14 mouse cellular contexts compared by ENCODE assay signal in the genomic region with DNA sequence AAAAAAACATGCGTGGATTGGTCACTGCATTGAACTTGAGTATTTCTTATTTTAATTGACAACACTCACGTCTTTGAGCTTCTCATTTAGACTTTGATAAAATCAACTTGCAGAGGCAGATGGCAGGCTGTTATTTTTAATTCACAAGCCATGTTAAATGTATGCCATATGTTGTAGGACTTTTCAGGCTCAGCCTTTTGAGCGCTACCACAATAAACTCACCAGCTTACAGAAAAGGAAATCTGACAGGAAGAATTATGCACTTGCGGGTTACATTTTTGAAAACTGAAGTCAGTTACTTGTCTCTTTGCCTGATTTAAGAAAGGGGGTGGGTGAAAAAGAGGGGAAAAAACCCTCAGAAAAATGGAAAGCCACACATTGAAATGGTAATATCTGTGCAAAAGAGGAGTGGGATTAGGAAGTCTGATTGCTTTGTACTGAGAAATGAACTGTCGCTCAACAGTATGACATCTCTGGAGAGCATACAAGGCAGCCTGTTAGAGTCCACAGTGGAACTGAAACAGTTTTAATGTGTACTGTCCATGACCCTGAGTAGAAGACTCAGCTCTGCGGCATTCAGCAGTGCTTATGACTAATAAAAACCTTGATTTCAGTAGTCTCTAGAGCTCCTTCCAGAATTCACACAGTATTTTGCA.
A peak's percentile ranks its signal among the peaks of the same experiment; 100 is the strongest.
DNase-seq lines count a peak whose midpoint lies in the region; ATAC-seq and TF ChIP-seq lines count a peak whose summit lies in the region.
"Had no signal": no experiment of that assay in that cellular context is flagged by ENCODE, and none has a peak within 500 bp of the region (broad histone marks: within the 10 kb centered on the region; RNA-seq: fewer than 3 reads in every experiment).

No protein-coding gene starts in this region.

- no peaks in the 10 kb centered on the region for H3K9me3 ChIP-seq in hindbrain, embryonic 14.5 days (ENCODE audit: control insufficient read depth, low read length)
- no peaks in the 10 kb centered on the region for H3K9me3 ChIP-seq in hindbrain, postnatal 0 days (ENCODE audit: low read length)
- no peaks in the 10 kb centered on the region for H3K9me3 ChIP-seq in heart, embryonic 12.5 days (replicated peaks)
- H3K9me3 ChIP-seq: limb, embryonic 15.5 days had no signal

- no peak overlapping the region for H3K9ac ChIP-seq in hindbrain, embryonic 14.5 days
- H3K9ac ChIP-seq in hindbrain, postnatal 0 days (replicated peaks; ENCODE audit: low read length): no peak overlapping the region
- H3K9ac ChIP-seq in heart, embryonic 12.5 days: no peak overlapping the region
- H3K9ac ChIP-seq: limb, embryonic 15.5 days had no signal

- 68% methylated on average over 6 of the region's 6 CpGs for WGBS in hindbrain, embryonic 14.5 days
- WGBS in hindbrain, postnatal 0 days: 75% methylated on average over 6 of the region's 6 CpGs
- WGBS in heart, embryonic 12.5 days: 81% methylated on average over 6 of the region's 6 CpGs

- no peaks in the 10 kb centered on the region for H3K27me3 ChIP-seq in hindbrain, embryonic 14.5 days (ENCODE audit: control insufficient read depth, insufficient read depth, low read length)
- H3K27me3 ChIP-seq in hindbrain, postnatal 0 days (ENCODE audit: insufficient read depth, low read length): no peaks in the 10 kb centered on the region
- H3K27me3 ChIP-seq in heart, embryonic 12.5 days (replicated peaks): no peaks in the 10 kb centered on the region
- H3K27me3 ChIP-seq: limb, embryonic 15.5 days had no signal

- H3K4me1 ChIP-seq in hindbrain, embryonic 14.5 days (replicated peaks; ENCODE audit: control insufficient read depth, insufficient read depth, low read length): no peaks in the 10 kb centered on the region
- H3K4me1 ChIP-seq in hindbrain, postnatal 0 days (ENCODE audit: insufficient read depth, low read length): no peaks in the 10 kb centered on the region
- no peaks in the 10 kb centered on the region; the same call in 1 of the 2 replicates for H3K4me1 ChIP-seq in cortical plate, adult 2 months (ENCODE audit: control insufficient read depth, insufficient read depth, low read length)
- no peaks in the 10 kb centered on the region for H3K4me1 ChIP-seq in heart, embryonic 12.5 days (replicated peaks)
- H3K4me1 ChIP-seq: limb, embryonic 15.5 days had no signal

- no peaks in the 10 kb centered on the region for H3K36me3 ChIP-seq in hindbrain, embryonic 14.5 days (replicated peaks; ENCODE audit: control insufficient read depth, insufficient read depth)
- no peaks in the 10 kb centered on the region for H3K36me3 ChIP-seq in hindbrain, postnatal 0 days (ENCODE audit: insufficient read depth, low read length)
- H3K36me3 ChIP-seq in heart, embryonic 12.5 days: no peaks in the 10 kb centered on the region
- H3K36me3 ChIP-seq: limb, embryonic 15.5 days had no signal

- no peak for TF ChIP-seq POLR2A in cortical plate, adult 2 months (IDR thresholded peaks at IDR 0.05; ENCODE audit: extremely low read depth, insufficient read depth, low read length)

- no peak for DNase-seq in hindbrain, embryonic 14.5 days (ENCODE audit: low spot score)
- DNase-seq in hindbrain, postnatal 0 days (ENCODE audit: low spot score): no peak
- peak; percentile 1 for DNase-seq in adrenal gland, postnatal 10 days
- DNase-seq in left cerebral cortex, adult 9 months (ENCODE audit: low spot score in 2 of 2): peak; percentile 5 to 22
- DNase-seq in spleen, postnatal 36 days (ENCODE audit: low spot score in 2 of 2): no peak
- DNase-seq in urinary bladder, postnatal 10 days (ENCODE audit: low spot score): no peak
- DNase-seq: cerebellum, postnatal 25 days; kidney, postnatal 36 days; thymus, postnatal 4 days had no signal

- no peak for TF ChIP-seq CTCF in hindbrain, postnatal 0 days (IDR thresholded peaks at IDR 0.05; ENCODE audit: low read depth)
- no peak for TF ChIP-seq CTCF in cortical plate, adult 2 months (IDR thresholded peaks at IDR 0.05; ENCODE audit: extremely low read depth, insufficient read depth, low read length)

- H3K4me3 ChIP-seq in hindbrain, embryonic 14.5 days (replicated peaks; ENCODE audit: low read length): no peak overlapping the region
- no peak overlapping the region for H3K4me3 ChIP-seq in hindbrain, postnatal 0 days (ENCODE audit: low read length)
- no peak overlapping the region for H3K4me3 ChIP-seq in cortical plate, adult 2 months (ENCODE audit: insufficient read depth, low read length)
- H3K4me3 ChIP-seq in heart, embryonic 12.5 days: no peak overlapping the region
- H3K4me3 ChIP-seq: limb, embryonic 15.5 days had no signal

- ATAC-seq in hindbrain, embryonic 14.5 days (ENCODE audit: low FRiP score): peak; percentile 31; the same call in 1 of the 2 replicates
- no peak for ATAC-seq in hindbrain, postnatal 0 days
- no peak for ATAC-seq in heart, embryonic 12.5 days (ENCODE audit: insufficient number of reproducible peaks, low FRiP score)
- ATAC-seq: hindbrain, embryonic 16.5 days; Patski had no signal

- no peak overlapping the region for H3K27ac ChIP-seq in hindbrain, embryonic 14.5 days
- no peak overlapping the region for H3K27ac ChIP-seq in hindbrain, postnatal 0 days
- peak overlapping the region; percentile 65; the same call in 1 of the 2 replicates for H3K27ac ChIP-seq in cortical plate, adult 2 months (ENCODE audit: insufficient read depth, low read length)
- H3K27ac ChIP-seq in heart, embryonic 12.5 days (ENCODE audit: poor library complexity, severe bottlenecking): no peak overlapping the region
- H3K27ac ChIP-seq: limb, embryonic 15.5 days had no signal

- no peak overlapping the region for H3K4me2 ChIP-seq in hindbrain, embryonic 14.5 days (replicated peaks)
- H3K4me2 ChIP-seq in hindbrain, postnatal 0 days (ENCODE audit: low read depth, low read length): no peak overlapping the region
- H3K4me2 ChIP-seq in heart, embryonic 12.5 days: no peak overlapping the region
- H3K4me2 ChIP-seq: limb, embryonic 15.5 days had no signal

Comparison
In these comparisons a context has a peak if more than half of its experiments do, and no peak if none do; other contexts are left out.
1. DNase-seq: peak in adrenal gland, postnatal 10 days (single experiment) and left cerebral cortex, adult 9 months (2 of 2); none in hindbrain, embryonic 14.5 days (single experiment), hindbrain, postnatal 0 days (single experiment), spleen, postnatal 36 days (0 of 2) and urinary bladder, postnatal 10 days (single experiment).